Mouse (Mus musculus) cerebellum, adult 2 months (tissue): ENCODE measurements around the gene Mfap5.

Experiments
- CTCF ChIP-seq: fragments of 200-500 bp; IDR thresholded peaks from 2 replicates; pipeline ENCODE4 v1.5.1; 2011; ENCODE audit warnings: low read depth, mild to moderate bottlenecking, control low read depth, low read length, moderate library complexity, borderline replicate concordance; ENCODE audit not compliant: insufficient read depth
- POLR2A ChIP-seq: fragments of 200-500 bp; IDR thresholded peaks from 2 replicates; pipeline ENCODE4 v1.6.1; 2011; ENCODE audit warnings: low read length, control low read depth, borderline replicate concordance; ENCODE audit not compliant: insufficient read depth

- TF ChIP-seq CTCF (peak; percentile 73; the same call in 1 of the 2 replicates), POLR2A (no peak)
Measured at GRCm38 (mm10) chr6:122562463-122562862, 56.8 kb downstream of the Mfap5 start.
